Mouse (Mus musculus): ENCODE results near the gene Gm47959. TPM values are rescaled to one million over a fixed set of nuclear protein-coding genes. Genes with fewer than 3 reads are reported as not detected.

The Gm47959 gene
- polyA plus RNA-seq, 1 experiment from 2014 or later, result not detected

Other genes with a start within 250 kb of the Gm47959 start
- not detected in 3 replicates for gene Tm4sf20, start 232.1 kb upstream of the Gm47959 start, polyA plus RNA-seq (2018)
- not detected in 3 replicates for gene Gm47791, start 229.3 kb upstream of the Gm47959 start, polyA plus RNA-seq (2018)
- 27.2 to 65.1 TPM (median 30.0 TPM) in 3 replicates for gene Agfg1, start 161.1 kb upstream of the Gm47959 start, polyA plus RNA-seq (2018)
- not detected in 3 replicates for gene A030005L19Rik, start 87.2 kb upstream of the Gm47959 start, polyA plus RNA-seq (2018)
- gene A030014E15Rik, start 75.6 kb upstream of the Gm47959 start, polyA plus RNA-seq (2018), result not detected in 3 replicates
- gene Gm6217, start 69.1 kb upstream of the Gm47959 start, polyA plus RNA-seq (2018), result not detected in 3 replicates
- not detected in 3 replicates for gene A030003K21Rik, start 57.2 kb upstream of the Gm47959 start, polyA plus RNA-seq (2018)
- gene Gm7544, start 44.5 kb upstream of the Gm47959 start, polyA plus RNA-seq (2018), result not detected in 3 replicates
- not detected in 3 replicates for gene Gm47955, start 40.3 kb upstream of the Gm47959 start, polyA plus RNA-seq (2018)
- gene Slc19a3, start 37.9 kb downstream of the Gm47959 start, polyA plus RNA-seq (2018), result not detected in 3 replicates
- not detected in 3 replicates for gene Krtap28-10, start 41.9 kb downstream of the Gm47959 start, polyA plus RNA-seq (2018)
- gene Gm47969, start 44.4 kb downstream of the Gm47959 start, polyA plus RNA-seq (2018), result not detected in 3 replicates
- gene A030005K14Rik, start 58.8 kb downstream of the Gm47959 start, polyA plus RNA-seq (2018), result not detected in 3 replicates
- gene Krtap28-13, start 60.4 kb downstream of the Gm47959 start, polyA plus RNA-seq (2018), result not detected in 3 replicates
- gene Ccl20, start 116.2 kb downstream of the Gm47959 start, polyA plus RNA-seq (2018), result not detected in 3 replicates
- gene Daw1, start 159.2 kb downstream of the Gm47959 start, polyA plus RNA-seq (2018), result not detected in 3 replicates